Mouse (Mus musculus): ENCODE results near the gene Arhgef3.
"Not testable (repeated sequence)": the region's sequence is repeated elsewhere in the genome, so short reads cannot be mapped to it uniquely, and the experiment has no call there.

Arhgef3 gene

GRCm38 (mm10) chr14:27198490-27199089 is 83.9 kb downstream of the Arhgef3 start:
- DNase-seq: no peak

- no peak for DNase-seq
Observed at GRCm38 (mm10) chr14:27199119-27199518, 84.4 kb downstream of the Arhgef3 start.

- no peak for DNase-seq
Observed at GRCm38 (mm10) chr14:27199870-27200269, 85.2 kb downstream of the Arhgef3 start.

GRCm38 (mm10) chr14:27200743-27201576 is 86.3 kb downstream of the Arhgef3 start:
- DNase-seq: no peak

GRCm38 (mm10) chr14:27201824-27202223 is 87.1 kb downstream of the Arhgef3 start:
- no peak for DNase-seq

GRCm38 (mm10) chr14:27204704-27205103 is 90.0 kb downstream of the Arhgef3 start:
- no peak for DNase-seq

- DNase-seq: peak in 1 of 2 experiments; percentile 52
Observed at GRCm38 (mm10) chr14:27206443-27206842, 91.7 kb downstream of the Arhgef3 start.

GRCm38 (mm10) chr14:27209542-27209941 is 94.8 kb downstream of the Arhgef3 start:
- DNase-seq: no peak

- not testable (repeated sequence) for DNase-seq
Observed at GRCm38 (mm10) chr14:27210801-27211200, 96.1 kb downstream of the Arhgef3 start.

- DNase-seq: no peak
Observed at GRCm38 (mm10) chr14:27211743-27212445, 97.2 kb downstream of the Arhgef3 start.

GRCm38 (mm10) chr14:27214232-27214631 is 99.5 kb downstream of the Arhgef3 start:
- DNase-seq: no peak

- DNase-seq: no peak
Observed at GRCm38 (mm10) chr14:27219668-27220067, 105.0 kb downstream of the Arhgef3 start.

GRCm38 (mm10) chr14:27220297-27220696 is 105.6 kb downstream of the Arhgef3 start:
- no peak for DNase-seq

- no peak for DNase-seq
Observed at GRCm38 (mm10) chr14:27224636-27225035, 109.9 kb downstream of the Arhgef3 start.

- DNase-seq: no peak
Observed at GRCm38 (mm10) chr14:27226288-27226687, 111.6 kb downstream of the Arhgef3 start.

GRCm38 (mm10) chr14:27228288-27228687 is 113.6 kb downstream of the Arhgef3 start:
- no peak for DNase-seq

GRCm38 (mm10) chr14:27228941-27229371 is 114.3 kb downstream of the Arhgef3 start:
- no peak for DNase-seq

GRCm38 (mm10) chr14:27229441-27230147 is 114.9 kb downstream of the Arhgef3 start:
- DNase-seq: peak; percentile 59 to 69

GRCm38 (mm10) chr14:27230262-27231022 is 115.7 kb downstream of the Arhgef3 start:
- DNase-seq: peak; percentile 65 to 78

- no peak for DNase-seq
Observed at GRCm38 (mm10) chr14:27231506-27231905, 116.8 kb downstream of the Arhgef3 start.

- DNase-seq: no peak
Observed at GRCm38 (mm10) chr14:27231974-27232780, 117.5 kb downstream of the Arhgef3 start.
